Mouse (Mus musculus): ENCODE results near the gene Olfr516.

The Olfr516 gene

GRCm38 (mm10) chr7:108850429-108850828 lies at the start of gene Olfr516:
TSS of gene Olfr516 (minus strand) at chr7:108850529.
- DNase-seq: no peak

- no peak for DNase-seq
Observed at GRCm38 (mm10) chr7:108894320-108894719, 44.0 kb upstream of the Olfr516 start, which contains the start of gene Olfr519. TSS of gene Olfr519 (minus strand) at chr7:108894420.

- no peak for DNase-seq
Observed at GRCm38 (mm10) chr7:108884906-108885305, 34.6 kb upstream of the Olfr516 start, which contains the start of gene Olfr518. TSS of gene Olfr518 (minus strand) at chr7:108885006.

- no peak for DNase-seq
Observed at GRCm38 (mm10) chr7:108872279-108872678, 21.9 kb upstream of the Olfr516 start, which contains the start of gene Olfr517. TSS of gene Olfr517 (minus strand) at chr7:108872379.

GRCm38 (mm10) chr7:108825897-108826296 lies 24.4 kb downstream of the Olfr516 start, which contains the start of gene Olfr514:
TSS of gene Olfr514 (minus strand) at chr7:108825997.
- DNase-seq: no peak

GRCm38 (mm10) chr7:108814593-108815215 lies 35.6 kb downstream of the Olfr516 start:
- peak; percentile 50 to 54 for DNase-seq

GRCm38 (mm10) chr7:108797205-108797933 lies 53.0 kb downstream of the Olfr516 start:
- DNase-seq: no peak
